Mouse (Mus musculus): Measurements from ENCODE around the gene Rbbp6.

- TF ChIP-seq CTCF (IDR thresholded peaks at IDR 0.05; ENCODE audit: low read depth) = no peak
- no peak for TF ChIP-seq EP300 (optimal IDR thresholded peaks at IDR 0.05)
These were observed 6.7 kb downstream of the Rbbp6 start for GRCm38 (mm10) chr7:122972006-122972689.
